Mouse (Mus musculus) testis, postnatal 14 days (tissue): ENCODE results near the gene Cdc34.

Source experiments
- DNase-seq: peaks from one replicate; pipeline ENCODE4 v3.0.0; 2021; ENCODE audit warnings: low spot score

The Cdc34 gene

DNA sequence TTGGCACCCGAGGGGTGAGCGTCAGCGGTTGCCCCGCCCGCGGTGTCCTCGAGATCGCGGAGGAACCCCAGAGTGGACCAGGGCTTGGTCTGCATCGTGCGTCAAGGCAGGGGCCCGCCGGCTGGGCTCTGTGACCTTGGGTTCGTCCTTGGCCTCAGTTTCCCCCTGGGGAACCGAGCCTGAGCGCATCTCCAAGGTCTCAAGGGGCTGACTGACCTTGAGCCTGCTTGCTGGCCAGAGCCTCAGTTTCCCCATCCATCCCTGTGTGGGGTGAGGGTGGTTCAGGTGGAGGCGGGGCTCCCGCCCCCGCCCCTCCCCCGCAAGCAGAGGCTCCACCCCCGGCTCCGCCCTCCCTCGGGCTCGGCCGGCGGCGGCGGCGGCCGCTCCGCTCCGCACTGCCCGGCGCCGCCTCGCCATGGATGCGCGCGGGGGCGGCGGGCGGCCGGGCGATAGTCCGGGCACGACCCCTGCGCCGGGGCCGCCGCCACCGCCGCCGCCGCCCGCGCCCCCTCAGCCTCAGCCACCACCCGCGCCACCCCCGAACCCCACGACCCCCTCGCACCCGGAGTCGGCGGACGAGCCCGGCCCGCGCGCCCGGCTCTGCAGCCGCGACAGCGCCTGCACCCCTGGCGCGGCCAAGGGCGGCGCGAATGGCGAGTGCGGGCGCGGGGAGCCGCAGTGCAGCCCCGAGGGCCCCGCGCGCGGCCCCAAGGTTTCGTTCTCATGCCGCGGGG is 34.4 kb downstream of the Cdc34 start, which contains the start of gene Hcn2:
Gene Hcn2, plus strand, starts transcription at position 381 of the 734 bp plus-strand sequence.
- no peak for DNase-seq

DNA sequence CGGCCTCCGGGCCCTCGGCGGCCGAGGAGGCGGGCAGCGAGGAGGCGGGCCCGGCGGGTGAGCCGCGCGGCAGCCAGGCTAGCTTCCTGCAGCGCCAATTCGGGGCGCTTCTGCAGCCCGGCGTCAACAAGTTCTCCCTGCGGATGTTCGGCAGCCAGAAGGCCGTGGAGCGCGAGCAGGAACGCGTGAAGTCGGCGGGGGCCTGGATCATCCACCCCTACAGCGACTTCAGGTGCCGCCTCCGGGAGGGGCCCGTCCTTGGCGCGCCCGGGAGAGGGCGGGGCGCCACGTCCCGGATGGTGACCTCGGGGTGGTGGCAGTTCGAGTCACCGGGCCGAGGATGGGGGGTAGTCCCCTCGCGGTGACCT is 35.0 kb downstream of the Cdc34 start:
- no peak for DNase-seq

DNA sequence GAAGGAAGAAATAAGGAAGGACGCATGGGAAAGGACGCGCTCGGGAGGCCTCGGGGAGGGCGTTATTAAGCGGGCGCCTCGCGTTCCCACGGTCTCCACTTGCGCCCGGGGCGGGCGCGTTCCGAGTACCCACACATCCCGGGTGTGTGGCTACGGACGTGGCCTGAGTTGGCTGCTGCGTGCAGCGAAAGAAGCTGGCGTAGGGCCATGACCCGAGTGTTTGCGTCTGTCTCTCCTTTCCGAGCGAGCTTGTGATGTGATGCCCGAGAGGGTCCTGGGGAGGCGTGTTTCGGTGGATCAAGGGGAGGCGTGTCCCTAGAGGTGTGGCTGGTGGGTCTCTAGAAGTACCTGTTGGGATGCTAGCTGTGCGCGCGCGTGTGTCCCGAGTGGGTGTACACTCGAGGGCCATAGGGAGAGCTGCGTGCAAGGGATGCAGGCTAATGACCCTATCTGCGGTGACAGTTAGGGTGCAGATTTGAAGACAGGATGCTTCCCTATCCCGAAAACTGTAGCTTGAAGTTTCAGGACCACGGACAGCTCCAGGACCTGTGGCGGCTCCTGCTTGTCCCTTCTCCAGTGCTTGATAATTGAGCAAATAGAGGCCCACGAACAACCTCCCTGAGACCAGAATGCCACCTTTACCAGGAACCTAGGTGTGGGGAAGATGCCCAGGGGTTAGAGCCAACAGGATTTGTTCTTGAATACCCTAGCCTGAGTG is 35.8 kb downstream of the Cdc34 start:
- peak; percentile 63 for DNase-seq

DNA sequence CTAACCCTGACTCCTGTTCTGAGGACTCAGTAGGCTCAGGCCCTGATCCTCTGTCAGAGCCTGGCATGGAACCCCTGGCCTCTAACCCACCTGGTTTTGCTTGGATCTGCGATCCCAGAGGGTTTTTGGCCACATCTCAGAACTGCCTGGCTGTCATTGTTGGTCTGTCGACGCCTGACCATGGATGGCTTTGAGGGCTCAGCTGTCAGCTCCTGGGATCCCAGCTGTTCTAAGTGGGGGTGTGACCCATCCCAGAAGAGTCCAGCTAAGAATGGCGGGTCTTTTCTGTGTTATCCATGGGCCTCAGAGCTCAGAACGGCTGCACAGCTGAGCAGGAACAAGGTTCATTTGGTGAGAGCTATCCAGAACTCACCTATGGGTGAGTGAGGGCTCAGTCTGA is 39.1 kb downstream of the Cdc34 start:
- DNase-seq = no peak

DNA sequence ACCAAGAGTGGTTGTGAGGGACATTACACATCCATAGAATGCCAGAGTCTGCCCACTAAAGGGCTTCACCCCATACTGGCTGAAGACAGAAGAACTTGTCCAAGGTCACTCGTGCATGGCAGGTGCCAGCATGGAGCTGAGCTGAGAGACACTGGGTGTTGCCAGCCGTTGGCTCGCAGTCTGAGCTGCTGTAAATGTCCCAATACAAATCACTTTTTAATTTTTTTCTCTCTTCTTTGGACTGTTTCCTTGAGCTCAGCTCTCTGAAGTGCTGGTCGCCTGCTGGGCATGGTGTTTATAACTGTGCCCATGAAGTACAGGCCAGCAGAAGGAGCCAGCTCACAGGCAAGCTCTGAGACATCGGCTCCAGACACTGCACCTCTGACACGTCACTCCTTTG is 41.1 kb downstream of the Cdc34 start:
- DNase-seq = no peak

DNA sequence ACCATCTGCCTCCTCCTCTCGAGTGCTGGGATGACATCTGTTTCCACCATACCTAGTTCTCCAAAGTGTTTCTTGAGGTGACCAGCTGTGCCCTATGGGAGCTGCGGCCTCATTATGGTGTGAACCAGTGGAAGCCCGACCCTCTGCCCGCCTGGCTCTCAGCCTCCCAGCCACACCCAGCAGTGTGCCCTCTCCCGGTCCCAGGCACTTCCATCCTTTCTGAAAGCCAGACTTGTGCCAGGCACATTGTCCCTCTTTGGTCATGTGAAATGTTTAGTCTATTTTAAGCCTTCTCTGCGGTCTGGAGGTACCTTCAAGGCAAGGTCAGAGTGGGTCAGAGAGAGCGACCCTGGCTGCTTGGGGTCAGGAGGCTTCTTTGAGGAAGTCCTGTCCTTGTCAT is 41.7 kb downstream of the Cdc34 start:
- no peak for DNase-seq

DNA sequence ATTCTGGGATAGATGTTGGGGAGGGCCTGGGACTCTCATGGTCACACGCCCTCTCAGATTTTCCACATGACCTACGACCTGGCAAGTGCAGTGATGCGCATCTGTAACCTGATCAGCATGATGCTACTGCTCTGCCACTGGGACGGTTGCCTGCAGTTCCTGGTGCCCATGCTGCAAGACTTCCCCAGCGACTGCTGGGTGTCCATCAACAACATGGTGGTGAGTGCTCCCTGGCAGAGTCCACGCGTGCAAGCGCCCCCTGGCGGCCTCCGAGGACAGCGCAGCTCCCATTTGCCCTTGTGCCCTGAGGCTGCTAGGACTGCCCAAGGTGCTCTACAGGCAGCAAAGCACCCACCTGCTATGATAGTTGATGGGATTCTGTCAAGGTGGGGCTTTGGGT is 44.1 kb downstream of the Cdc34 start:
- DNase-seq = no peak

DNA sequence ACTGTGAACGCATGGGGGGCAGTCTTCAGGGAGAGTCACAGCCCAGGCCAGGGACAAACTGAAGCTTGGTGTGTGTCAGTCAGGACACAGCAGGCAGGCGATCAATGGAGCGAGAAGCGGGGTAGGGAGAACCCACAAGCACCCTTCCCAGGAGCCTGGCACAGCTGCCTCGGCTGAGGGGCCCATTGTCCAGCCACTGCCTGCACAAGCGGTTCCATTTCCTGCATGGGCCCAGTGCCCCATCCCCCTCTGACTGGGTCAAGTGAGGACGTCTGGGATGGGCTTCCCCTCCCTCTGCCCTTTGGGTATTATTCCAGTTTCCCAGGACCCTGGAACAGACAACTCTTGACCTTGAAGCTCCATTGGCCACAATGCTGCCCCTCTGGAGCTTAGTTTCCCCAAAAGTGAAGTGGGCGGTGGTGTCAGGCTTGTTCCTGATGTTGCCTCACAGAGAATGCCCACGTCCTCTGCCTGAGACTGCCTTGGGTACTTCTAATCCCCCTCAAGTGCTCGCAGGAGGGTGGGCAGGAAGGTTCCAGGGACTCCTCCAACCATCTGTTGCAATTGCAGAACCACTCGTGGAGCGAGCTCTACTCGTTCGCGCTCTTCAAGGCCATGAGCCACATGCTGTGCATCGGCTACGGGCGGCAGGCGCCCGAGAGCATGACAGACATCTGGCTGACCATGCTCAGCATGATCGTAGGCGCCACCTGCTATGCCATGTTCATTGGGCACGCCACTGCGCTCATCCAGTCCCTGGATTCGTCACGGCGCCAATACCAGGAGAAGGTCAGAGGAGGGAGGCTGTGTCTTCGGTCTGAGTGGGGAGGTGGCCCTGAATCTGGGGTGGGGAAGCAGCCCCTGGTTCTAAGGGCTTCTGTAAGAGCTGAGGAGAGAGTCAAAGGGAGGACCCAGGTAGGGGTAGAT is 46.6 kb downstream of the Cdc34 start:
- DNase-seq = no peak

DNA sequence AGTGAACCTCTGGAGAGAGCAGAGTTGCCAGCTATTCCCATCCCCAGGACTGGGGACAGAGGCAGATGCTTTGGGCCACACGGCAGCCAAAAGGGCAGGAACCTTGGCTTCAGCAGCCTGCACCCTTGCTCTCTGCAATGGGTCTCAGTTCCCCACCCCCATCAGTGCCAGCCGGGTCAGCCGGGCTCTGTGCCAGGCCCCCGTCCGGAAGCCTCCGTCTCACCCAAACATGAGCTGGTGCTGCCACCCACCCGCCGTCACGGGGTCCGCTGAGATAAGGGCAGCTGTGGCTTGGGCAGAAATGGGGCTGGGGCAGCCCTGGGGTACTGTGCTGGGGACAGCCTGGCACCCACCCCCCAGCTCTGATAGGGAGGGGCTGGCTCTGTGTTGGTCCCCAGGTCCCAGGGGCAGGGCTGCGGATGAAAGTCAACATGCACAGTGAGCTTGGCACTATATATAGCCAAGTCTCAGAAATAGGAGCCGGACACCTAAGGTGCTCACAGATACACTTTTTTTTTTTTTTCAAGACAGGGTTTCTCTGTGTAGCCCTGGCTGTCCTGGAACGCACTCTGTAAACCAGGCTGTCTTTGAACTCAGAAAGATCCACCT is 47.5 kb downstream of the Cdc34 start:
- no peak for DNase-seq

DNA sequence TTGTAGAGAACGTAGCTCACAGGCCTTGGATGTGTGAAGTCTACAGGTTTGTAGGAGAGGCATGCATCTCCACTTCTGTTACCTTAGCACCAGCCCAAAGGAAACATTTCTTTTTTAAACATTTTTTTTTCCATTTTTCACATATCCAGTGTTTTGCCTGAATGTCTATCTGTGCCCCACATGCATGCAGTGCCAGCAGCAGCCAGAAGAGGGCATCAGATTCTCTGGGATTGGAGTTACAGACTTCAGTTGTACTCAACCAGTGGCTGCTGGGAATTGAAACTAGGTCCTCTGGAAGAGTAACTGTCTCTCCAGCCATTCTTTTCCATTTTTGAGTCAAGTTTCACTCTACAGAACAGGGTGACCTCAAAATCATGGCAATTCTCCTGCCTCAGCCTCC is 50.5 kb downstream of the Cdc34 start:
- DNase-seq = no peak

DNA sequence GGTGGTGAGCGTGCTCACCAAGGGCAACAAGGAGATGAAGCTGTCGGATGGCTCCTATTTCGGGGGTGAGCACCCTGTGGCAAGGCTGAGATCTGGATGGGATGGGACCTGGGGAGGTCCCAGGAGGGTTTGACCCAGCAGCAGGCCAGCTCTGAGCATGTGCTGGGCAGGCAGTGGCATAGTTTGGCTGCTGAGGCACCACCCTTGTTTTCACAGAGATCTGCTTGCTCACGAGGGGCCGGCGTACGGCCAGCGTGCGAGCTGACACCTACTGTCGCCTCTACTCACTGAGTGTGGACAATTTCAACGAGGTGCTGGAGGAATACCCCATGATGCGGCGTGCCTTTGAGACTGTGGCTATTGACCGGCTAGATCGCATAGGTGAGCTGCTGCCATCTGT is 51.9 kb downstream of the Cdc34 start:
- DNase-seq = no peak

DNA sequence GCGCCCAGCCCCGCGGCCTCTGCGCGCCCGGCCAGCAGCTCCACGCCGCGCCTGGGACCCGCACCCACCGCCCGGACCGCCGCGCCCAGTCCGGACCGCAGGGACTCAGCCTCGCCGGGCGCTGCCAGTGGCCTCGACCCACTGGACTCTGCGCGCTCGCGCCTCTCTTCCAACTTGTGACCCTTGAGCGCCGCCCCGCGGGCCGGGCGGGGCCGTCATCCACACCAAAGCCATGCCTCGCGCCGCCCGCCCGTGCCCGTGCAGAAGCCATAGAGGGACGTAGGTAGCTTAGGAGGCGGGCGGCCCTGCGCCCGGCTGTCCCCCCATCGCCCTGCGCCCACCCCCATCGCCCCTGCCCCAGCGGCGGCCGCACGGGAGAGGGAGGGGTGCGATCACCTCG is 53.4 kb downstream of the Cdc34 start:
- DNase-seq = no peak

DNA sequence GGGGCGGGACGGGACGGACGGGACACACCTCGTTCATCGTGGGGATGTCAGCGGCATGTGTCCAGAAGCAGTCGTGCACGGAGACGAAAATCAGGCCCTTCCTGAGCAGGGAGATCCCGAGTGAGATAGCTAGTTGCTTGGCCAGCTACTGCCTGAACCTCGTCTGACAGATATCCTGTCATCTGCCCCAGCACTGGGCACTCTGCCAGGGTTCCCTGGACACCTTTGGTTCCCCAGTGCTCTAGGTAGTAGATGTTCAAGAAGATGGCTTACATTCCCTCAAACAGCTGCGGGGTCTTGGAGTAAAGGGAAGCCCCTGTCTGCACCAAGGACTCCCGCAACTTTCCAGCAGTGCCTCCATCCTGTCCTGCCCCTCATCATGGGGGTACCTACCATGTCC is 54.7 kb downstream of the Cdc34 start:
- no peak for DNase-seq
